Mouse (Mus musculus): ENCODE data around the gene Speer4b. TPM values are rescaled to one million over a fixed set of nuclear protein-coding genes. Genes with fewer than 3 reads are reported as not detected.
"Not testable (repeated sequence)": the region's sequence is repeated elsewhere in the genome, so short reads cannot be mapped to it uniquely, and the experiment has no call there.

Speer4b gene
- not detected in 2 replicates for polyA plus RNA-seq (2015; fragmentation: Nextera tagmentation; extraction: Ambion mirVana)

DNA sequence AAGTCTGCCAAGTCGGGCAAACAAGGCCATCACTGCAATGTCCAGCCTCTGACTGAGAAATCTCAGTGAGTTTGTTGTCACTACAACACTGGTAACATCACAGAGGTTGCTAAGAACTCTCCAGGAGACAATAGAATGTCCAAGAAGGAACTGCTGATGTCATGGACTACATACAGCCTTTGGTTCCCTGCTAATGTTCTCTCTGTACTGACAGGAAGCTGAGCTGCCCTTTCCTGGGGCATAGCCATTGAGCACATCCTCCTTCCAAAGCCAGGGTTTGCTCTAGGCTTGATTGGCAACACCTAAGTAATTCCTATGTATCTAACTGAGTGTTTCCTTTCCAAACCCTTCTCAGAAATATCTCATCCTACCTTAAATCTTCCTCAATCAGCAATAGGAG is at the start of gene Speer4b:
Gene Speer4b, minus strand, starts transcription at position 101 of the 400 bp plus-strand sequence.
- not testable (repeated sequence) for H3K36me3 ChIP-seq (ENCODE audit: control insufficient read depth, insufficient read depth); H3K27me3 ChIP-seq (replicated peaks; ENCODE audit: control insufficient read depth, insufficient read depth, low read length); H3K4me1 ChIP-seq (replicated peaks; ENCODE audit: control insufficient read depth, insufficient read depth, low read length); H3K9me3 ChIP-seq (ENCODE audit: control insufficient read depth); H3K27ac ChIP-seq (ENCODE audit: low read depth, low read length); H3K9ac ChIP-seq (ENCODE audit: low read depth, low read length); H3K4me3 ChIP-seq (ENCODE audit: low read depth, low read length); H3K4me2 ChIP-seq (replicated peaks; ENCODE audit: low read depth); ATAC-seq
- WGBS = 54% methylated on average over 1 of the region's 1 CpGs

- WGBS = 82% methylated on average over 4 of the region's 4 CpGs
- no peak overlapping the region for H3K9ac ChIP-seq (ENCODE audit: low read depth, low read length)
- no peaks in the 10 kb centered on the region for H3K27me3 ChIP-seq (replicated peaks; ENCODE audit: control insufficient read depth, insufficient read depth, low read length)
- H3K27ac ChIP-seq (ENCODE audit: low read depth, low read length) = no peak overlapping the region
- ATAC-seq = no peak
- no peaks in the 10 kb centered on the region for H3K9me3 ChIP-seq (ENCODE audit: control insufficient read depth)
- H3K4me1 ChIP-seq (replicated peaks; ENCODE audit: control insufficient read depth, insufficient read depth, low read length) = no peaks in the 10 kb centered on the region
- no peaks in the 10 kb centered on the region for H3K36me3 ChIP-seq (ENCODE audit: control insufficient read depth, insufficient read depth)
- H3K4me2 ChIP-seq (replicated peaks; ENCODE audit: low read depth) = no peak overlapping the region
- H3K4me3 ChIP-seq (ENCODE audit: low read depth, low read length) = no peak overlapping the region
- no peak for TF ChIP-seq CTCF (IDR thresholded peaks at IDR 0.05; ENCODE audit: low read depth)
Measured at GRCm38 (mm10) chr5:27549291-27549690, 48.1 kb upstream of the Speer4b start.

DNA sequence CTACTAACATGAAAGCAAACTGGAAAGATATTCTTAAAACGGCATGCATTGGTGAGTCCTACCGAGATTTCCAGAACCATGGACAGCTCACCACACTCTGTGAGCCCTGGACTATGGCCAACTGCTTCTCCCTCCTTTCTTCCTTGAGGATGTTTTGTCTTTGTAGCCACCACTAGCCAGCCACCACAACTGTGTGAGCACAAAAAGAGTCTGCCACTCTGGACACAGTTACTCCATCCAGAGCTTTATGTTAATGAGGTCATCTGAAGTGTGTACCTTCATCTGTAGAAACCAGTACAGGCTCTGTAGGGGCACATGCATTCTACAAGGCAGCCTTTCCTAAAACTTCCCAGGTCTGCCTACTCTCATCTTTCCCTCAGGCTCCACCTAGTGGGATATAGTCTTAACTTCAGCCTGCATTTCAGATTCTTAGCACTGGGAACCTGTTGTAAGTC is 43.6 kb upstream of the Speer4b start:
- no peaks in the 10 kb centered on the region for H3K9me3 ChIP-seq (ENCODE audit: control insufficient read depth)
- no peaks in the 10 kb centered on the region for H3K36me3 ChIP-seq (ENCODE audit: control insufficient read depth, insufficient read depth)
- no peaks in the 10 kb centered on the region for H3K27me3 ChIP-seq (replicated peaks; ENCODE audit: control insufficient read depth, insufficient read depth, low read length)
- H3K4me3 ChIP-seq (ENCODE audit: low read depth, low read length) = no peak overlapping the region
- H3K4me1 ChIP-seq (replicated peaks; ENCODE audit: control insufficient read depth, insufficient read depth, low read length) = no peaks in the 10 kb centered on the region
- H3K9ac ChIP-seq (ENCODE audit: low read depth, low read length) = no peak overlapping the region
- 7% methylated on average over 2 of the region's 2 CpGs for WGBS
- TF ChIP-seq CTCF (IDR thresholded peaks at IDR 0.05; ENCODE audit: low read depth) = peak; percentile 60
- no peak overlapping the region for H3K27ac ChIP-seq (ENCODE audit: low read depth, low read length)
- ATAC-seq = no peak
- no peak overlapping the region for H3K4me2 ChIP-seq (replicated peaks; ENCODE audit: low read depth)

DNA sequence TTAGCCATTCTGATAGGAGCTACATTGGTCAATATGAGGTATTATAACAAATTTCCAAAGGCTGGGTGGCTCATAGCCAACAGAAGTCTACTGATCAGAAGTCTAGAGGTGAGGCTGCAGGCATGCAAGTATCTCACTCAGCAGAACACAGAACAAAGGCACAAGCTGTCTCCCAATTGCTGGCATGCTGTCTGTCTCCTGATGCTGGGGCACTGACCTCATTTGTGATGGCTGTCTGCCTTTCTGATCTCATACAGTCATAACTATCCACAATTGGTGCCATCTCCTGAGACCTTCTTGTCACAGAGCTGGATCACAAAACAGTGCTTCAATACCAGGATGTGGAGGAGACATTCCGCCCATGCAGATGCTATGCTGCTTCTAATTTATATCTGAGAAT is 25.7 kb upstream of the Speer4b start:
- no peaks in the 10 kb centered on the region for H3K36me3 ChIP-seq (ENCODE audit: control insufficient read depth, insufficient read depth)
- no peak for TF ChIP-seq CTCF (IDR thresholded peaks at IDR 0.05; ENCODE audit: low read depth)
- no peak overlapping the region for H3K4me2 ChIP-seq (replicated peaks; ENCODE audit: low read depth)
- 80% methylated on average over 1 of the region's 1 CpGs for WGBS
- no peaks in the 10 kb centered on the region for H3K9me3 ChIP-seq (ENCODE audit: control insufficient read depth)
- H3K27me3 ChIP-seq (replicated peaks; ENCODE audit: control insufficient read depth, insufficient read depth, low read length) = no peaks in the 10 kb centered on the region
- no peak overlapping the region for H3K9ac ChIP-seq (ENCODE audit: low read depth, low read length)
- no peak for ATAC-seq
- H3K27ac ChIP-seq (ENCODE audit: low read depth, low read length) = no peak overlapping the region
- H3K4me3 ChIP-seq (ENCODE audit: low read depth, low read length) = no peak overlapping the region
- H3K4me1 ChIP-seq (replicated peaks; ENCODE audit: control insufficient read depth, insufficient read depth, low read length) = no peaks in the 10 kb centered on the region

DNA sequence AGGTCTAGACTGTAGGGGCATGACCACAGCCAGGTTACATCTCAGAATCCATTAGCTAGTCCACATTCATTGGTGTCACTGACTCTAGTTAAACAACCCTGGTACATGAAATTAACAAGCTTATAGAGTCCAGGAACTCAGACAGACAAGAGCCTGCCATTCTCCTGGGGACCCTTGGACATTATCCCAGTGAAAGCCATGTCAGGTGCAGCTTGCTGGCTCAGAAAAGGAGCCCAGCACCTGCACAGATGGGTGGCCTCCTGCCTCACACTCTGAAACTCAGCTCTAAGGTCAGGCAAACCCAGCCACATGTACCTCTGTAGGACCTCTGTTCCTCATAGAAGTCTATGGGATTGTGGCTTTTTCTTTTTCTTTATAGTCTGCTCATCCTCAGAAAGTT is 17.5 kb upstream of the Speer4b start:
- no peaks in the 10 kb centered on the region for H3K4me1 ChIP-seq (replicated peaks; ENCODE audit: control insufficient read depth, insufficient read depth, low read length)
- ATAC-seq = no peak

DNA sequence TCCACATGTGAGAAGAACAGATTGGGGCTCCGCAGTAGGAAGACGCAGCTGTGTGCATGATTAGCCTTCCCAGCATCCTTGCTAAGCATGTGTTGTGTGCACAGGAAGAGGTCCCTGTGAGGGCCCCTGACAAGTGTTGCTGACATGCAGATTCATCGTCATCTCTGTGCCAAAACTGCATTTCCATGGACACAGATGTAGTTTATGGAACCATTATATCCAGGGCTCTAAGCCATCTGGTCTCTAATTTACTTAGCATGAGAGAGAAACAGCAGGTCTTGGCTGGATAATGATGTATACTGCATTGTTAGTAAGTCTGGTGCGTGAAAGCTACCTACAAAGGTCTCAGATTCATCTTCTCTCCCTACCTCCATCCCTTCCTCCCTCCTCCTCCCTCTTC is 10.3 kb downstream of the Speer4b start:
- WGBS = 79% methylated on average over 4 of the region's 4 CpGs
- no peaks in the 10 kb centered on the region for H3K4me1 ChIP-seq (replicated peaks; ENCODE audit: control insufficient read depth, insufficient read depth, low read length)
- no peaks in the 10 kb centered on the region for H3K36me3 ChIP-seq (ENCODE audit: control insufficient read depth, insufficient read depth)
- no peak overlapping the region for H3K4me2 ChIP-seq (replicated peaks; ENCODE audit: low read depth)
- no peaks in the 10 kb centered on the region for H3K27me3 ChIP-seq (replicated peaks; ENCODE audit: control insufficient read depth, insufficient read depth, low read length)
- no peak for ATAC-seq
- no peak overlapping the region for H3K4me3 ChIP-seq (ENCODE audit: low read depth, low read length)
- no peaks in the 10 kb centered on the region for H3K9me3 ChIP-seq (ENCODE audit: control insufficient read depth)
- H3K9ac ChIP-seq (ENCODE audit: low read depth, low read length) = no peak overlapping the region
- H3K27ac ChIP-seq (ENCODE audit: low read depth, low read length) = no peak overlapping the region
- no peak for TF ChIP-seq CTCF (IDR thresholded peaks at IDR 0.05; ENCODE audit: low read depth)

More for the DNA sequence above, 17.5 kb upstream of the Speer4b start:
- Histone ChIP-seq H3K27ac (ENCODE audit: low read depth, low read length) (no peak overlapping the region), H3K27me3 (replicated peaks; ENCODE audit: control insufficient read depth, insufficient read depth, low read length) (no peaks in the 10 kb centered on the region), H3K4me3 (ENCODE audit: low read depth, low read length) (no peak overlapping the region), H3K9me3 (ENCODE audit: control insufficient read depth) (no peaks in the 10 kb centered on the region), H3K9ac (ENCODE audit: low read depth, low read length) (no peak overlapping the region), H3K36me3 (ENCODE audit: control insufficient read depth, insufficient read depth) (no peaks in the 10 kb centered on the region), H3K4me2 (replicated peaks; ENCODE audit: low read depth) (no peak overlapping the region)
- TF ChIP-seq CTCF (IDR thresholded peaks at IDR 0.05; ENCODE audit: low read depth) = no peak

DNA sequence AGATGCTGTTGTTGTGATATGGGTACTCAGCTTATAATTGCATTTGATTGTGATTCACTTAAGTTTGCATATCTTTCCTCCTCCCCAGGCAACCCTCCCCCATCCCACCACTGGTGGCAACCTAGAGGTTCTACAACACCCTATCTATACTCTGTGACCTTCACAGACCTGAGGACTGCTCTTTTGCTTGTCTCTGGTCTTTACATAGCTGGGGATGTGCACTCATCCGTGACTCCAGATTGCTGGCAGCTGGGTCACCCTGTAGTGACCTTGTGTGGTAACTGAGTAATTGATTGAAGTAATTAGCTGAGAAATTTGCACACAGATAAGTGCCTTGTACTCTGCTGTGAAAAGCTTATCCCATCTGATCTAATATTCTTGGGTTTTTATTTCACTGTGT is 15.1 kb downstream of the Speer4b start:
- no peak for TF ChIP-seq CTCF (IDR thresholded peaks at IDR 0.05; ENCODE audit: low read depth)
- no peaks in the 10 kb centered on the region for H3K36me3 ChIP-seq (ENCODE audit: control insufficient read depth, insufficient read depth)

More for the DNA sequence above, 15.1 kb downstream of the Speer4b start:
- ATAC-seq = no peak
- 23% methylated on average over 1 of the region's 1 CpGs for WGBS
- Histone ChIP-seq H3K27ac (ENCODE audit: low read depth, low read length) (no peak overlapping the region), H3K9me3 (ENCODE audit: control insufficient read depth) (no peaks in the 10 kb centered on the region), H3K9ac (ENCODE audit: low read depth, low read length) (no peak overlapping the region), H3K27me3 (replicated peaks; ENCODE audit: control insufficient read depth, insufficient read depth, low read length) (no peaks in the 10 kb centered on the region), H3K4me3 (ENCODE audit: low read depth, low read length) (no peak overlapping the region), H3K4me2 (replicated peaks; ENCODE audit: low read depth) (no peak overlapping the region), H3K4me1 (replicated peaks; ENCODE audit: control insufficient read depth, insufficient read depth, low read length) (no peaks in the 10 kb centered on the region)

All from intestine, postnatal 0 days (tissue).